Comparison of ENCODE assay signal across 8 mouse cellular contexts in genomic region chr13:78428084-78428445, GRCm38 (mm10).
A peak's percentile ranks its signal among the peaks of the same experiment; 100 is the strongest.
DNase-seq lines count a peak whose midpoint lies in the region; ATAC-seq lines count a peak whose summit lies in the region.

No protein-coding gene starts in this region.

- ATAC-seq in lung, embryonic 15.5 days (ENCODE audit: borderline replicate concordance, extremely low read depth, low FRiP score, low TSS enrichment), result no peak
- ATAC-seq in forebrain, embryonic 15.5 days (replicated peaks), result peak; percentile 20; the same call in 1 of the 2 replicates
- ATAC-seq in neural tube, embryonic 15.5 days (ENCODE audit: low FRiP score), result peak; percentile 45; the same call in 1 of the 2 replicates
- ATAC-seq in granulocyte monocyte progenitor cell, adult 5-6 weeks (replicated peaks; ENCODE audit: poor library complexity, severe bottlenecking), result no peak

- H3K4me1 ChIP-seq in lung, embryonic 15.5 days, result peaks cover 13% of the 10 kb centered on the region
- H3K4me1 ChIP-seq in forebrain, embryonic 15.5 days, result peaks cover 23% of the 10 kb centered on the region
- peaks cover 26% of the 10 kb centered on the region for H3K4me1 ChIP-seq in neural tube, embryonic 15.5 days

- no peaks in the 10 kb centered on the region for H3K27me3 ChIP-seq in lung, embryonic 15.5 days
- H3K27me3 ChIP-seq in forebrain, embryonic 15.5 days, result no peaks in the 10 kb centered on the region
- no peaks in the 10 kb centered on the region for H3K27me3 ChIP-seq in neural tube, embryonic 15.5 days (replicated peaks)

- H3K36me3 ChIP-seq in lung, embryonic 15.5 days, result no peaks in the 10 kb centered on the region
- no peaks in the 10 kb centered on the region for H3K36me3 ChIP-seq in forebrain, embryonic 15.5 days
- no peaks in the 10 kb centered on the region for H3K36me3 ChIP-seq in neural tube, embryonic 15.5 days

- peak overlapping the region; percentile 49 for H3K4me2 ChIP-seq in lung, embryonic 15.5 days
- H3K4me2 ChIP-seq in forebrain, embryonic 15.5 days (replicated peaks), result peak overlapping the region; percentile 50
- H3K4me2 ChIP-seq in neural tube, embryonic 15.5 days, result peak overlapping the region; percentile 57

- H3K9ac ChIP-seq in lung, embryonic 15.5 days, result no peak overlapping the region
- H3K9ac ChIP-seq in forebrain, embryonic 15.5 days (replicated peaks), result 0 out of 2 replicates have a peak overlapping the region, but pooled peaks have one; percentile 20
- H3K9ac ChIP-seq in neural tube, embryonic 15.5 days (replicated peaks), result 0 out of 2 replicates have a peak overlapping the region, but pooled peaks have one; percentile 17

- H3K27ac ChIP-seq in lung, embryonic 15.5 days, result no peak overlapping the region
- H3K27ac ChIP-seq in forebrain, embryonic 15.5 days (replicated peaks), result peak overlapping the region; percentile 86
- H3K27ac ChIP-seq in neural tube, embryonic 15.5 days (replicated peaks), result peak overlapping the region; percentile 78

- DNase-seq in lung, postnatal 25 days (ENCODE audit: low spot score), result no peak
- peak; percentile 1 for DNase-seq in kidney, postnatal 14 days
- no peak for DNase-seq in layer of hippocampus, adult 8-10 months (ENCODE audit: low spot score in 2 of 2)
- no peak for DNase-seq in right cerebral cortex, postnatal 10 days (ENCODE audit: low spot score in 2 of 2)

- 12% methylated on average over 9 of the region's 9 CpGs for whole genome bisulfite sequencing in lung, embryonic 15.5 days
- WGBS in forebrain, embryonic 15.5 days, result 3% methylated on average over 9 of the region's 9 CpGs
- 4% methylated on average over 9 of the region's 9 CpGs for WGBS in neural tube, embryonic 15.5 days

- no peak overlapping the region; the same call in 1 of the 2 replicates for H3K4me3 ChIP-seq in lung, embryonic 15.5 days
- peak overlapping the region; percentile 32 for H3K4me3 ChIP-seq in forebrain, embryonic 15.5 days
- H3K4me3 ChIP-seq in neural tube, embryonic 15.5 days (replicated peaks), result peak overlapping the region; percentile 29

- H3K9me3 ChIP-seq in lung, embryonic 15.5 days, result no peaks in the 10 kb centered on the region
- no peaks in the 10 kb centered on the region for H3K9me3 ChIP-seq in forebrain, embryonic 15.5 days
- no peaks in the 10 kb centered on the region for H3K9me3 ChIP-seq in neural tube, embryonic 15.5 days (replicated peaks)

Comparison
In these comparisons a context has a peak if more than half of its experiments do, and no peak if none do; other contexts are left out.
1. ATAC-seq: peak in forebrain, embryonic 15.5 days (single experiment) and neural tube, embryonic 15.5 days (single experiment); none in lung, embryonic 15.5 days (single experiment) and granulocyte monocyte progenitor cell, adult 5-6 weeks (single experiment).
2. Peak in every context shown above with its lines, with median percentiles within 50 percentile points of each other: H3K4me2 ChIP-seq.